24 mouse cellular contexts compared by ENCODE assay signal in genomic region chr11:93897732-93898131, GRCm38 (mm10). TPM values are rescaled to one million over a fixed set of nuclear protein-coding genes. Genes with fewer than 3 reads are reported as not detected.
DNase-seq lines count a peak whose midpoint lies in the region; ATAC-seq and TF ChIP-seq lines count a peak whose summit lies in the region.
"Had no signal": no experiment of that assay in that cellular context is flagged by ENCODE, and none has a peak within 500 bp of the region (broad histone marks: within the 10 kb centered on the region; RNA-seq: fewer than 3 reads in every experiment).

No protein-coding gene starts in this region.

- peak overlapping the region; percentile 45; the same call in 1 of the 2 replicates for H3K4me3 ChIP-seq in testis, adult 2 months (ENCODE audit: control insufficient read depth, low read depth, low read length)
- H3K4me3 ChIP-seq in CH12.LX (replicated peaks in 1 of 3; ENCODE audit: low read depth in 2 of 3, low read length in 2 of 3, poor library complexity in 1 of 3), result no peak overlapping the region
- no peak overlapping the region for H3K4me3 ChIP-seq in forebrain, embryonic 15.5 days
- no peak overlapping the region for H3K4me3 ChIP-seq in midbrain, postnatal 0 days (ENCODE audit: low read depth, low read length)

- no peak for TF ChIP-seq CTCF in testis, adult 2 months (IDR thresholded peaks at IDR 0.05; ENCODE audit: control insufficient read depth, insufficient read depth, insufficient replicate concordance, low read depth, low read length)
- TF ChIP-seq CTCF in CH12.LX (conservative IDR thresholded peaks at IDR 0.05 in 1 of 2, IDR thresholded peaks at IDR 0.05 in 1 of 2; ENCODE audit: low read depth in 2 of 2, low read length in 2 of 2), result no peak
- TF ChIP-seq CTCF in midbrain, postnatal 0 days (IDR thresholded peaks at IDR 0.05), result no peak

- no peak for TF ChIP-seq EP300 in CH12.LX (IDR thresholded peaks at IDR 0.05; ENCODE audit: low read length)

- 0 out of 2 replicates have a peak overlapping the region, but pooled peaks have one; percentile 4 for H3K4me2 ChIP-seq in CH12.LX (ENCODE audit: insufficient read depth, low read depth, poor library complexity, severe bottlenecking)
- no peak overlapping the region for H3K4me2 ChIP-seq in forebrain, embryonic 15.5 days (replicated peaks)
- H3K4me2 ChIP-seq in midbrain, postnatal 0 days (ENCODE audit: low read depth, low read length, poor library complexity, severe bottlenecking), result no peak overlapping the region

- H3K27me3 ChIP-seq in testis, adult 2 months (ENCODE audit: control insufficient read depth, insufficient read depth, low read length), result no peaks in the 10 kb centered on the region
- H3K27me3 ChIP-seq in CH12.LX (replicated peaks), result no peaks in the 10 kb centered on the region
- no peaks in the 10 kb centered on the region for H3K27me3 ChIP-seq in forebrain, embryonic 15.5 days
- H3K27me3 ChIP-seq in midbrain, postnatal 0 days (ENCODE audit: insufficient read depth, low read length), result no peaks in the 10 kb centered on the region
- H3K27me3 ChIP-seq: Patski had no signal

- in situ Hi-C loops in CH12.LX (cut with MboI; ENCODE audit: low pct_ligation_motif_present, low pct_unique_long_range_greater_than_20kb, low sequenced_read_pairs), result no loop called here

- H3K9me3 ChIP-seq in CH12.LX (replicated peaks; ENCODE audit: low read length), result no peaks in the 10 kb centered on the region
- H3K9me3 ChIP-seq in forebrain, embryonic 15.5 days, result no peaks in the 10 kb centered on the region
- no peaks in the 10 kb centered on the region for H3K9me3 ChIP-seq in midbrain, postnatal 0 days (ENCODE audit: low read length)
- H3K9me3 ChIP-seq: G1E had no signal

- no peak overlapping the region for H3K27ac ChIP-seq in testis, adult 2 months (ENCODE audit: control insufficient read depth, insufficient read depth, low read depth, low read length)
- no peak overlapping the region for H3K27ac ChIP-seq in CH12.LX (ENCODE audit: insufficient read depth, low read depth)
- no peak overlapping the region for H3K27ac ChIP-seq in forebrain, embryonic 15.5 days (replicated peaks)
- no peak overlapping the region for H3K27ac ChIP-seq in midbrain, postnatal 0 days (ENCODE audit: low read depth, low read length)

- ATAC-seq in forebrain, embryonic 15.5 days (replicated peaks), result no peak
- ATAC-seq in midbrain, postnatal 0 days (ENCODE audit: low FRiP score), result no peak
- ATAC-seq: activated CD4-positive, CD25-positive, alpha-beta regulatory T cell, adult 4 months; CD4-positive, CD25-positive, alpha-beta regulatory T cell, adult 4 months; Patski had no signal

- DNase-seq in testis, postnatal 10 days (ENCODE audit: low spot score), result no peak
- peak; percentile 28 for DNase-seq in A20 (ENCODE audit: low read depth, low spot score)
- DNase-seq in CH12.LX (ENCODE audit: extremely low read depth), result peak; percentile 57
- peak; percentile 7 for DNase-seq in ZHBTc4 (ENCODE audit: low read depth, low spot score)
- no peak for DNase-seq in midbrain, postnatal 0 days (ENCODE audit: low spot score)
- DNase-seq in heart, postnatal 10 days, result no peak
- DNase-seq: adrenal gland, adult 2 months; adrenal gland, adult 8-10 months; adrenal gland, postnatal 10 days; adrenal gland, postnatal 14 days; adrenal gland, postnatal 25 days; adrenal gland, postnatal 36 days; B cell, adult 2 months; cerebellum, adult 11 months; cerebellum, adult 11-12 months; cerebellum, adult 18-20 months; cerebellum, adult 2 months; cerebellum, adult 8-10 months had no signal

- dilution Hi-C loops in CH12.LX (cut with MboI; ENCODE audit: extremely low pct_ligation_motif_present, extremely low pct_unique_long_range_greater_than_20kb, low sequenced_read_pairs), result no loop called here

- no peak for TF ChIP-seq POLR2A in testis, adult 2 months (IDR thresholded peaks at IDR 0.05; ENCODE audit: control insufficient read depth, low read depth, low read length)
- no peak for TF ChIP-seq POLR2A in CH12.LX (IDR thresholded peaks at IDR 0.05; ENCODE audit: low read depth, low read length)

- peaks cover 2% of the 10 kb centered on the region; the same call in 1 of the 2 replicates for H3K36me3 ChIP-seq in testis, adult 2 months (ENCODE audit: control insufficient read depth, insufficient read depth, low read length)
- peaks cover 11 to 60% of the 10 kb centered on the region in 2 experiments for H3K36me3 ChIP-seq in CH12.LX (replicated peaks in 1 of 2; ENCODE audit: control insufficient read depth in 1 of 2, insufficient read depth in 1 of 2, low read length in 1 of 2)
- peaks cover 15% of the 10 kb centered on the region for H3K36me3 ChIP-seq in forebrain, embryonic 15.5 days
- H3K36me3 ChIP-seq in midbrain, postnatal 0 days (ENCODE audit: insufficient read depth, low read length), result no peaks in the 10 kb centered on the region

- H3K4me1 ChIP-seq in testis, adult 2 months (ENCODE audit: control insufficient read depth, insufficient read depth, low read length), result no peaks in the 10 kb centered on the region
- H3K4me1 ChIP-seq in CH12.LX (ENCODE audit: control insufficient read depth in 1 of 2, insufficient read depth in 2 of 2), result peaks cover 13 to 91% of the 10 kb centered on the region in 2 experiments
- H3K4me1 ChIP-seq in forebrain, embryonic 15.5 days, result no peaks in the 10 kb centered on the region
- no peaks in the 10 kb centered on the region for H3K4me1 ChIP-seq in midbrain, postnatal 0 days (ENCODE audit: insufficient read depth, low read length)

- H3K9ac ChIP-seq in CH12.LX (ENCODE audit: insufficient read depth, low read depth), result no peak overlapping the region
- H3K9ac ChIP-seq in forebrain, embryonic 15.5 days (replicated peaks), result no peak overlapping the region
- H3K9ac ChIP-seq in midbrain, postnatal 0 days (replicated peaks; ENCODE audit: low read length, poor library complexity, severe bottlenecking), result no peak overlapping the region

- intact Hi-C loops in heart, postnatal 10 days (cut with DNase I), result no loop called here

- TF ChIP-seq RAD21 in CH12.LX (IDR thresholded peaks at IDR 0.05; ENCODE audit: low read depth, low read length), result no peak

- WGBS in forebrain, embryonic 15.5 days, result 84% methylated on average over 3 of the region's 3 CpGs
- WGBS in midbrain, postnatal 0 days, result 89% methylated on average over 3 of the region's 3 CpGs

- H3K79me2 ChIP-seq in CH12.LX (replicated peaks; ENCODE audit: control insufficient read depth, extremely low read depth, insufficient read depth, poor library complexity, severe bottlenecking), result peaks cover 30% of the 10 kb centered on the region

TF ChIP-seq in CH12.LX, 34 proteins besides CTCF, POLR2A, EP300 and RAD21:
- TF ChIP-seq USF1 (IDR thresholded peaks at IDR 0.05; ENCODE audit: low read depth, low read length) (no peak), MAZ (IDR thresholded peaks at IDR 0.05; ENCODE audit: low read depth, low read length) (no peak), ZC3H11A (IDR thresholded peaks at IDR 0.05; ENCODE audit: low read depth, low read length) (no peak), NELFE (IDR thresholded peaks at IDR 0.05; ENCODE audit: low read depth, low read length) (no peak), MYC (IDR thresholded peaks at IDR 0.05; ENCODE audit: low read depth, low read length) (0 out of 2 replicates have a peak, but pooled peaks have one; percentile 22), JUND (conservative IDR thresholded peaks at IDR 0.05; ENCODE audit: low read depth, low read length) (no peak), SMC3 (IDR thresholded peaks at IDR 0.05; ENCODE audit: low read depth, low read length) (no peak), HCFC1 (IDR thresholded peaks at IDR 0.05; ENCODE audit: low read depth, low read length) (no peak), MAX (IDR thresholded peaks at IDR 0.05; ENCODE audit: low read length) (no peak), JUN (IDR thresholded peaks at IDR 0.05; ENCODE audit: insufficient read depth, low read depth, low read length) (no peak), TCF12 (IDR thresholded peaks at IDR 0.05; ENCODE audit: low read depth, low read length) (peak; percentile 55; the same call in 1 of the 2 replicates), BHLHE40 (IDR thresholded peaks at IDR 0.05; ENCODE audit: low read depth, low read length) (peak; percentile 83), ELF1 (IDR thresholded peaks at IDR 0.05; ENCODE audit: low read depth, low read length) (no peak), IRF4 (IDR thresholded peaks at IDR 0.05; ENCODE audit: low read depth, low read length) (peak; percentile 39; the same call in 1 of the 2 replicates)

RNA-seq across cellular contexts. Expression of gene Mbtd1, which starts 12.1 kb away (rescaled TPM):
- polyA plus RNA-seq in testis, adult 2 months (2012; rRNA removed), result 15.9 and 20.4 TPM in 2 replicates
- total RNA-seq in CH12.LX (2012; rRNA removed) (19.9 TPM in 2 replicates), CH12.LX (2014; rRNA removed) (20.5 and 21.5 TPM in 2 replicates)
- 46.5 and 50.1 TPM in 2 replicates for polyA plus RNA-seq in CH12.LX (2012; ENCODE audit: insufficient read length, low read depth)
- 38.5 and 43.8 TPM in 2 replicates for polyA plus RNA-seq in forebrain, embryonic 15.5 days (2015; fragmentation: Nextera tagmentation; extraction: Ambion mirVana)
- total RNA-seq in midbrain, postnatal 0 days (2014; rRNA removed), result 10.5 and 20.1 TPM in 2 replicates
- 8.0 and 11.6 TPM in 2 replicates for polyA plus RNA-seq in midbrain, postnatal 0 days (2015; fragmentation: Nextera tagmentation; extraction: Ambion mirVana)
- 10 to 100 TPM; 31.4 to 36.5 TPM for total RNA-seq in heart, postnatal 10 days (2021)

RNA-seq across cellular contexts. Expression of gene Utp18, which starts 12.2 kb away (rescaled TPM):
- 8.9 and 12.8 TPM in 2 replicates for polyA plus RNA-seq in testis, adult 2 months (2012; rRNA removed)
- 61.8 and 76.0 TPM in 2 replicates for total RNA-seq in CH12.LX (2012; rRNA removed)
- total RNA-seq in CH12.LX (2014; rRNA removed), result 132 and 153 TPM in 2 replicates
- polyA plus RNA-seq in CH12.LX (2012; ENCODE audit: insufficient read length, low read depth), result 93.9 and 117 TPM in 2 replicates
- 34.0 and 37.7 TPM in 2 replicates for polyA plus RNA-seq in forebrain, embryonic 15.5 days (2015; fragmentation: Nextera tagmentation; extraction: Ambion mirVana)
- 35.3 and 37.1 TPM in 2 replicates for total RNA-seq in midbrain, postnatal 0 days (2014; rRNA removed)
- 22.3 and 25.9 TPM in 2 replicates for polyA plus RNA-seq in midbrain, postnatal 0 days (2015; fragmentation: Nextera tagmentation; extraction: Ambion mirVana)
- 10 to 100 TPM; 12.8 to 14.5 TPM for total RNA-seq in heart, postnatal 10 days (2021)

RNA-seq across cellular contexts. Expression of gene Nme2, which starts 58.3 kb away (rescaled TPM):
- polyA plus RNA-seq in testis, adult 2 months (2012; rRNA removed), result 52.8 and 55.1 TPM in 2 replicates
- total RNA-seq in CH12.LX (2012; rRNA removed) (1,722 and 2,105 TPM in 2 replicates), CH12.LX (2014; rRNA removed) (1,555 and 1,586 TPM in 2 replicates)
- polyA plus RNA-seq in CH12.LX (2012; ENCODE audit: insufficient read length, low read depth), result 945 and 1,140 TPM in 2 replicates
- 105 and 106 TPM in 2 replicates for polyA plus RNA-seq in forebrain, embryonic 15.5 days (2015; fragmentation: Nextera tagmentation; extraction: Ambion mirVana)
- total RNA-seq in midbrain, postnatal 0 days (2014; rRNA removed), result 237 and 286 TPM in 2 replicates
- polyA plus RNA-seq in midbrain, postnatal 0 days (2015; fragmentation: Nextera tagmentation; extraction: Ambion mirVana), result 139 and 145 TPM in 2 replicates
- 1,000 to 10,000 TPM; 1,170 to 1,184 TPM for total RNA-seq in heart, postnatal 10 days (2021)

Comparison
In these comparisons a context has a peak if more than half of its experiments do, and no peak if none do; other contexts are left out.
1. DNase-seq: peak in A20 (single experiment), CH12.LX (single experiment) and ZHBTc4 (single experiment); none in testis, postnatal 10 days (single experiment), midbrain, postnatal 0 days (single experiment) and heart, postnatal 10 days (0 of 2).